Mouse (Mus musculus): ENCODE measurements around the gene Dennd1a. TPM values are rescaled to one million over a fixed set of nuclear protein-coding genes. Genes with fewer than 3 reads are reported as not detected.

Gene Dennd1a
- polyA plus RNA-seq, 1 experiment: 7.7 TPM

DNA sequence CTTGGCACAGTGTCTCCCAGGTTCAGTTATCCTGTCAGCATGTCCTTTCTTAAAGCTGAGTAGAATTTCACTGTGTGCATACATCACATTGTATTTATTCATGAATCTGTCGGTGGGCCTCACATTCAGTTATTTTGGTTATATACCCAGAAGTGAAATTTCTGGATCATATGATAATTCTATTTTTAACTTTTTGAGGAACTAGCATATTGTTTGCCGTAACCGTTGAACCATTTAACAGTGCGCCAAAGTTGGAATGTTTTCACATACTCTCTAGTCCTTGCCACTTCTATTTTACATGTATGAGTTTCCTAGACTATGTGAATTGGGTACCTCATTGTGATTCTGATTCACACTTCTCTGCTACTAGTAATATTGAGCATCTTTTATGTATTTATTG lies 8.7 kb upstream of the Dennd1a start:
- no peaks in the 10 kb centered on the region for H3K79me2 ChIP-seq (ENCODE audit: control insufficient read depth, insufficient read depth)
- no peaks in the 10 kb centered on the region for H3K79me3 ChIP-seq (ENCODE audit: low read depth)
- TF ChIP-seq MYOG (IDR thresholded peaks at IDR 0.05; ENCODE audit: control insufficient read depth, extremely low read depth, insufficient read length): no peak
- no peak for TF ChIP-seq CEBPB (IDR thresholded peaks at IDR 0.05; ENCODE audit: low read depth)
- TF ChIP-seq CTCF (IDR thresholded peaks at IDR 0.05; ENCODE audit: control insufficient read depth, insufficient read depth, insufficient read length): no peak
- no peak for TF ChIP-seq MAX (IDR thresholded peaks at IDR 0.05)
- TF ChIP-seq FOSL1 (IDR thresholded peaks at IDR 0.05; ENCODE audit: insufficient read depth, low read length, poor library complexity, severe bottlenecking): no peak
- TF ChIP-seq USF1 (IDR thresholded peaks at IDR 0.05; ENCODE audit: low read depth): no peak
- TF ChIP-seq MYOD1 (IDR thresholded peaks at IDR 0.05; ENCODE audit: control insufficient read depth, insufficient read length, low read depth): no peak
- no peaks in the 10 kb centered on the region for H3K36me3 ChIP-seq (ENCODE audit: control insufficient read depth, insufficient read depth)
- H3ac ChIP-seq (ENCODE audit: control insufficient read depth, insufficient read length, low read depth): no peak overlapping the region
- no peaks in the 10 kb centered on the region for H3K27me3 ChIP-seq (ENCODE audit: control insufficient read depth, insufficient read depth, insufficient read length)
- no peak overlapping the region for H3K4me3 ChIP-seq (ENCODE audit: insufficient read depth, poor library complexity, severe bottlenecking)

- H3K36me3 ChIP-seq (ENCODE audit: control insufficient read depth, insufficient read depth): no peaks in the 10 kb centered on the region
- no peak for TF ChIP-seq FOSL1 (IDR thresholded peaks at IDR 0.05; ENCODE audit: insufficient read depth, low read length, poor library complexity, severe bottlenecking)
- TF ChIP-seq MAX (IDR thresholded peaks at IDR 0.05): no peak
- peak; percentile 62 for TF ChIP-seq USF1 (IDR thresholded peaks at IDR 0.05; ENCODE audit: low read depth)
- TF ChIP-seq CEBPB (IDR thresholded peaks at IDR 0.05; ENCODE audit: low read depth): peak; percentile 3
- H3K79me3 ChIP-seq (ENCODE audit: low read depth): no peaks in the 10 kb centered on the region
- H3K27me3 ChIP-seq (ENCODE audit: control insufficient read depth, insufficient read depth, insufficient read length): no peaks in the 10 kb centered on the region
- H3K4me3 ChIP-seq (ENCODE audit: insufficient read depth, poor library complexity, severe bottlenecking): no peak overlapping the region
- H3K79me2 ChIP-seq (ENCODE audit: control insufficient read depth, insufficient read depth): peaks cover 3% of the 10 kb centered on the region
- H3ac ChIP-seq (ENCODE audit: control insufficient read depth, insufficient read length, low read depth): no peak overlapping the region
Measured at GRCm38 (mm10) chr2:38291526-38291925, 4.3 kb upstream of the Dennd1a start.

- no peaks in the 10 kb centered on the region for H3K27me3 ChIP-seq (ENCODE audit: control insufficient read depth, insufficient read depth, insufficient read length)
- H3K4me3 ChIP-seq (ENCODE audit: insufficient read depth, poor library complexity, severe bottlenecking): no peak overlapping the region
- no peak overlapping the region for H3ac ChIP-seq (ENCODE audit: control insufficient read depth, insufficient read length, low read depth)
- no peak for TF ChIP-seq FOSL1 (IDR thresholded peaks at IDR 0.05; ENCODE audit: insufficient read depth, low read length, poor library complexity, severe bottlenecking)
- no peak for TF ChIP-seq MYOD1 (IDR thresholded peaks at IDR 0.05; ENCODE audit: control insufficient read depth, insufficient read length, low read depth)
- no peak for TF ChIP-seq MAX (IDR thresholded peaks at IDR 0.05)
- TF ChIP-seq USF1 (IDR thresholded peaks at IDR 0.05; ENCODE audit: low read depth): no peak
- no peak for TF ChIP-seq CTCF (IDR thresholded peaks at IDR 0.05; ENCODE audit: control insufficient read depth, insufficient read depth, insufficient read length)
- TF ChIP-seq MYOG (IDR thresholded peaks at IDR 0.05; ENCODE audit: control insufficient read depth, extremely low read depth, insufficient read length): no peak
- no peak for TF ChIP-seq CEBPB (IDR thresholded peaks at IDR 0.05; ENCODE audit: low read depth)
- H3K36me3 ChIP-seq (ENCODE audit: control insufficient read depth, insufficient read depth): no peaks in the 10 kb centered on the region
- H3K79me2 ChIP-seq (ENCODE audit: control insufficient read depth, insufficient read depth): peaks cover 26% of the 10 kb centered on the region
- peaks cover 9% of the 10 kb centered on the region for H3K79me3 ChIP-seq (ENCODE audit: low read depth)
Measured at GRCm38 (mm10) chr2:38288226-38288625, 1.0 kb upstream of the Dennd1a start.

GRCm38 (mm10) chr2:38286433-38286732 lies 807 bp downstream of the Dennd1a start:
- peak overlapping the region; percentile 81 for H3K4me3 ChIP-seq (ENCODE audit: insufficient read depth, poor library complexity, severe bottlenecking)
- TF ChIP-seq CEBPB (IDR thresholded peaks at IDR 0.05; ENCODE audit: low read depth): no peak
- TF ChIP-seq MYOD1 (IDR thresholded peaks at IDR 0.05; ENCODE audit: control insufficient read depth, insufficient read length, low read depth): no peak
- no peak for TF ChIP-seq CTCF (IDR thresholded peaks at IDR 0.05; ENCODE audit: control insufficient read depth, insufficient read depth, insufficient read length)
- TF ChIP-seq USF1 (IDR thresholded peaks at IDR 0.05; ENCODE audit: low read depth): no peak
- no peak for TF ChIP-seq MAX (IDR thresholded peaks at IDR 0.05)
- no peak for TF ChIP-seq FOSL1 (IDR thresholded peaks at IDR 0.05; ENCODE audit: insufficient read depth, low read length, poor library complexity, severe bottlenecking)
- no peak for TF ChIP-seq MYOG (IDR thresholded peaks at IDR 0.05; ENCODE audit: control insufficient read depth, extremely low read depth, insufficient read length)

GRCm38 (mm10) chr2:38285781-38286432 lies 1.3 kb downstream of the Dennd1a start:
- Histone ChIP-seq H3ac (ENCODE audit: control insufficient read depth, insufficient read length, low read depth) (no peak overlapping the region), H3K4me3 (ENCODE audit: insufficient read depth, poor library complexity, severe bottlenecking) (peak overlapping the region; percentile 81), H3K79me2 (ENCODE audit: control insufficient read depth, insufficient read depth) (peaks cover 49% of the 10 kb centered on the region), H3K79me3 (ENCODE audit: low read depth) (peaks cover 18% of the 10 kb centered on the region), H3K27me3 (ENCODE audit: control insufficient read depth, insufficient read depth, insufficient read length) (no peaks in the 10 kb centered on the region), H3K36me3 (ENCODE audit: control insufficient read depth, insufficient read depth) (no peaks in the 10 kb centered on the region)
- TF ChIP-seq MAX (IDR thresholded peaks at IDR 0.05) (no peak), FOSL1 (IDR thresholded peaks at IDR 0.05; ENCODE audit: insufficient read depth, low read length, poor library complexity, severe bottlenecking) (no peak), MYOD1 (IDR thresholded peaks at IDR 0.05; ENCODE audit: control insufficient read depth, insufficient read length, low read depth) (no peak), MYOG (IDR thresholded peaks at IDR 0.05; ENCODE audit: control insufficient read depth, extremely low read depth, insufficient read length) (no peak), CTCF (IDR thresholded peaks at IDR 0.05; ENCODE audit: control insufficient read depth, insufficient read depth, insufficient read length) (no peak), CEBPB (IDR thresholded peaks at IDR 0.05; ENCODE audit: low read depth) (no peak), USF1 (IDR thresholded peaks at IDR 0.05; ENCODE audit: low read depth) (no peak)

More at GRCm38 (mm10) chr2:38286433-38286732, 807 bp downstream of the Dennd1a start:
- Histone ChIP-seq H3K79me2 (ENCODE audit: control insufficient read depth, insufficient read depth) (peaks cover 44% of the 10 kb centered on the region), H3K27me3 (ENCODE audit: control insufficient read depth, insufficient read depth, insufficient read length) (no peaks in the 10 kb centered on the region), H3K79me3 (ENCODE audit: low read depth) (peaks cover 18% of the 10 kb centered on the region), H3ac (ENCODE audit: control insufficient read depth, insufficient read length, low read depth) (peak overlapping the region; percentile 90), H3K36me3 (ENCODE audit: control insufficient read depth, insufficient read depth) (no peaks in the 10 kb centered on the region)

GRCm38 (mm10) chr2:38283961-38284360 lies 3.2 kb downstream of the Dennd1a start:
- Histone ChIP-seq H3K79me2 (ENCODE audit: control insufficient read depth, insufficient read depth) (peaks cover 65% of the 10 kb centered on the region), H3K79me3 (ENCODE audit: low read depth) (peaks cover 18% of the 10 kb centered on the region), H3K27me3 (ENCODE audit: control insufficient read depth, insufficient read depth, insufficient read length) (no peaks in the 10 kb centered on the region), H3K4me3 (ENCODE audit: insufficient read depth, poor library complexity, severe bottlenecking) (no peak overlapping the region), H3K36me3 (ENCODE audit: control insufficient read depth, insufficient read depth) (no peaks in the 10 kb centered on the region), H3ac (ENCODE audit: control insufficient read depth, insufficient read length, low read depth) (no peak overlapping the region)
- TF ChIP-seq FOSL1 (IDR thresholded peaks at IDR 0.05; ENCODE audit: insufficient read depth, low read length, poor library complexity, severe bottlenecking) (no peak), MAX (IDR thresholded peaks at IDR 0.05) (no peak), CTCF (IDR thresholded peaks at IDR 0.05; ENCODE audit: control insufficient read depth, insufficient read depth, insufficient read length) (no peak), CEBPB (IDR thresholded peaks at IDR 0.05; ENCODE audit: low read depth) (no peak), MYOG (IDR thresholded peaks at IDR 0.05; ENCODE audit: control insufficient read depth, extremely low read depth, insufficient read length) (no peak), USF1 (IDR thresholded peaks at IDR 0.05; ENCODE audit: low read depth) (no peak), MYOD1 (IDR thresholded peaks at IDR 0.05; ENCODE audit: control insufficient read depth, insufficient read length, low read depth) (no peak)

Data from C2C12 (cell line).